Mouse (Mus musculus) hematopoietic multipotent progenitor cell, adult 10-12 weeks (in vitro differentiated cells): ENCODE measurements around the gene Hapln4. TPM values are rescaled to one million over a fixed set of nuclear protein-coding genes. Genes with fewer than 3 reads are reported as not detected.

Experiments used
- polyA plus RNA-seq: library from polyadenylated mRNA; stranded (reverse); fragments of >175 nt; gene quantifications from 2 replicates; pipeline ENCODE4 v1.2.3, GENCODE M21; 2012; ENCODE audit warnings: low replicate concordance

The Hapln4 gene
- polyA plus RNA-seq, result 0.03 and 0.07 TPM in 2 replicates

DNA sequence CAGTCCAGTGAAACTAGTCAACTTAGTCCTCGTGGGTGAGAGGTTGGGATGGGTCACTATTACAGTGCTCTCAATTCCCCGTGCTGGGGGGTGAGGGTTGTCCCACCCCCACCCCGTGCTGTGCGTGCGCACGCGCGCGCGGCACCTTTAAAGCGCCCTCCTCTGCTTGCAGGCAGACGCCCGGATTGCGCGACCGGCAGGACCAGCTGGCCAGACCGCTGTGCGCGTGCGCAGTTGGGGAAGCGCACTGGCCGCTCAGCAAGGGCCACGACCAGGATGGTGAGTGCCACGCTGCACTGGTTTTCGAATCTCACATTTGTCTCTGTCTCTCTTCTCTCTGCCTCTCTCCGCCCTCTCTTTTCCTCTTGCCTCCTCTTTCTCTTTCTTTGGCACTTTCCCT, at the start of gene Hapln4:
Gene Hapln4, plus strand, starts transcription at position 173 of the 400 bp plus-strand sequence.

DNA sequence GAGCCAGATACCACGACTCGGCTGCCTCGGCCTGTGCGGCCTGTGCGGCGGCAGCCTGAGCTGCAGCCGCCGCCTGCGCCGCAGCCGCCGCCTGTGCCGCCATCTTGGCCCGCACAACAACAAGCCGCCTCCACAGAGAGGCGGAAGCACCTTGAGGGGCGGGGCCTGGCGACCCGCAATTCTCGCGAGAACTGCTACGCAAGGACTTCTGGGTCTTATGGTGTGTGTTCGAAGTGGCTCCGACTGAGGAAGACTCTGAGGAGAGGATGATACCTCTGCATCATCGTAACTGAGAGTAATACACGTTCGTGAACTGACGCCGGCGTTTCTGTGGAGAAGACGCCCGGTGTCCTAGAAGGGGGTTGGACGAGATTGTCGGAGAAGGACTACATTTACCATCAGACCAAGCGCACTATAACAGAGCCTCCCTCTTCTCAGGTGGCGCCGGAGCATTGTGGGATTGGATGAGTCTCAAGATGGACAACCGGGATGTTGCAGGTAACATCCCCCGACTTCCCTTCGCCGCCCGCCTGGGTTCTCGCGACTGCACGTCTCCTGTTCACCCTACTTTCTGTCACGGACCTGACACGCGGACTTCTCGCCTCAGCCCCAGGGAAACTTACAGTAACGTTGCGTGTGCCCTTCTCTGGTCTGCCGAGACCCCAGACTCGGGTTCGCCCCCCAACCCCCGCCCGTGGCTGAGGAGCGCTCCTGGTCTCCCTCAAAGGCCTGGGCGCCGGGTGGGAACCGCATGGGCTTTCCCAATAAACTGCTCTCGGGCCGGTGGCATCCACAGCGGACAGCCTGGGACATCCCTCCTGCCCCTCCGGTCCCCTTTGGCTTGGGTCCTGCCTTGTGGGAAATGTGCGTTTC, 40.4 kb upstream of the Hapln4 start, which contains the start of the genes Mau2 and Sugp1:
Gene Mau2, minus strand, starts transcription at position 152 of the 873 bp plus-strand sequence.
Gene Sugp1, plus strand, starts transcription at position 231 of the 873 bp plus-strand sequence.

GRCm38 (mm10) chr8:70072441-70073069, 10.7 kb upstream of the Hapln4 start, which contains the start of gene Tm6sf2:
Gene Tm6sf2, plus strand, starts transcription at chr8:70072924.

GRCm38 (mm10) chr8:70120667-70121066, 37.4 kb downstream of the Hapln4 start, which contains the start of gene Ncan:
Gene Ncan, minus strand, starts transcription at chr8:70120873.

GRCm38 (mm10) chr8:70131166-70131883, 48.1 kb downstream of the Hapln4 start, which contains the start of gene Nr2c2ap:
Gene Nr2c2ap, plus strand, starts transcription at chr8:70131333.

DNA sequence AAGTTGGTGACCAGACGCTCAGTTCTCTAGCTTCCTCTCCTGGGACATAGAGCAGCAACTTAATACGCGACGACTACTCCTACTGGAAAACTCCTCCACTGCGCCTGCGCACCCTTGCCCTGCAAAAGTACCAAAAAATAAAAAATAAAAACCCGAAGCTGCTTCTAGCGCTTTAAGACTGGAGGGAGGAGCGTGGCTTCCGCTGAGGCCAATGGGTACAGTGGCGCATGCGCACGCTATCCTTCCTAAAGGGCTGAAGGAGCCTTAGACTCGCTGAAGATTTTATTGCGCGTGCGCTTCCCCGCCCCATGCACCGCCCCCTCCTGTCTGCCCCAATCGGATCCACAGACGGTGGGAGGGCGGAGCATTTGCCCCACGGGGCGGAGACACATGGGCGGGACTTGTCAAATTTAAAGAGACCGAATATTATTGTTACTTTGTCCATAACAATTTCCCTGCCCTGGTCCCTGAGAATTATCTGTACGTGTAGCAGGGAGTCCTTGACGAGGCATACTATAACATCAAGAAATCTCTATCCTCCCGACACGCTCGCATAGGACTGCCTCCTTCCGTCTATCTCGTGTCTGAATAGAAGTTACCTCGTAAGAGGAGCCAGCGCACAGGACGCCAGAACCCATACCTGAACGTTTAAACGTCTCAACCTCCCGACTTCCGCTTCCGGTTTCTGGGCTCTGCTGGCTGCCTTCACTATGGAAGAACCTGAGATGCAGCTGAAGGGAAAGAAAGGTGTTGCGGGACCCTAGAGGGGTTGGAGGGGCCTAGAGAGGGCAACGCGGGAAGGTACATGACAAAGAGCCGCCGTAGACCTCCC, 56.0 kb downstream of the Hapln4 start, which contains the start of the genes Rfxank, Borcs8 and Mef2b:
Gene Rfxank, minus strand, starts transcription at position 129 of the 832 bp plus-strand sequence.
Gene Borcs8, plus strand, starts transcription at position 474 of the 832 bp plus-strand sequence.
Gene Mef2b, plus strand, starts transcription at position 686 of the 832 bp plus-strand sequence.

Other genes starting within 250 kb of the Hapln4 start
- gene Cilp2, start 195.8 kb upstream of the Hapln4 start, polyA plus RNA-seq, result 0.24 and 0.53 TPM in 2 replicates
- 1.00 and 2.1 TPM in 2 replicates for gene Tssk6, start 181.3 kb upstream of the Hapln4 start, polyA plus RNA-seq
- 95.4 and 115 TPM in 2 replicates for gene Ndufa13, start 180.9 kb upstream of the Hapln4 start, polyA plus RNA-seq
- 0.81 and 2.5 TPM in 2 replicates for gene Yjefn3, start 180.7 kb upstream of the Hapln4 start, polyA plus RNA-seq
- gene Gatad2a, start 87.1 kb upstream of the Hapln4 start, polyA plus RNA-seq, result 54.9 and 107 TPM in 2 replicates
- 60.9 and 149 TPM in 2 replicates for gene Mau2, start 40.7 kb upstream of the Hapln4 start, polyA plus RNA-seq
- 38.1 and 63.8 TPM in 2 replicates for gene Sugp1, start 40.6 kb upstream of the Hapln4 start, polyA plus RNA-seq
- 0.69 and 0.95 TPM in 2 replicates for gene Tm6sf2, start 10.5 kb upstream of the Hapln4 start, polyA plus RNA-seq
- gene Ncan, start 37.4 kb downstream of the Hapln4 start, polyA plus RNA-seq, result 0.13 and 0.22 TPM in 2 replicates
- gene Nr2c2ap, start 47.9 kb downstream of the Hapln4 start, polyA plus RNA-seq, result 6.3 and 14.2 TPM in 2 replicates
- gene Rfxank, start 55.7 kb downstream of the Hapln4 start, polyA plus RNA-seq, result 6.1 and 18.1 TPM in 2 replicates
- gene Borcs8, start 56.0 kb downstream of the Hapln4 start, polyA plus RNA-seq, result 8.0 and 46.2 TPM in 2 replicates
- gene Mef2b, start 56.3 kb downstream of the Hapln4 start, polyA plus RNA-seq, result 8.0 and 22.3 TPM in 2 replicates
- gene Tmem161a, start 88.9 kb downstream of the Hapln4 start, polyA plus RNA-seq, result 104 and 138 TPM in 2 replicates
- 10.1 and 12.4 TPM in 2 replicates for gene Slc25a42, start 128.8 kb downstream of the Hapln4 start, polyA plus RNA-seq
- gene Sugp2, start 150.8 kb downstream of the Hapln4 start, polyA plus RNA-seq, result 40.6 and 92.2 TPM in 2 replicates
- 8.9 and 12.0 TPM in 2 replicates for gene Armc6, start 151.0 kb downstream of the Hapln4 start, polyA plus RNA-seq
- gene Homer3, start 199.4 kb downstream of the Hapln4 start, polyA plus RNA-seq, result 14.2 and 18.3 TPM in 2 replicates
- 25.7 and 31.1 TPM in 2 replicates for gene Ddx49, start 219.0 kb downstream of the Hapln4 start, polyA plus RNA-seq
- gene Cope, start 219.1 kb downstream of the Hapln4 start, polyA plus RNA-seq, result 177 and 198 TPM in 2 replicates
- gene Cers1, start 232.3 kb downstream of the Hapln4 start, polyA plus RNA-seq, result 0.26 and 1.4 TPM in 2 replicates
- 0.27 and 0.54 TPM in 2 replicates for gene Gdf1, start 246.4 kb downstream of the Hapln4 start, polyA plus RNA-seq